In genomic region chr7:101383756-101384155, GRCm38 (mm10) we compare ENCODE assay signal across 17 mouse cellular contexts. TPM values are rescaled to one million over a fixed set of nuclear protein-coding genes. Genes with fewer than 3 reads are reported as not detected.
DNase-seq lines count a peak whose midpoint lies in the region; ATAC-seq lines count a peak whose summit lies in the region.
"Had no signal": no experiment of that assay in that cellular context is flagged by ENCODE, and none has a peak within 500 bp of the region (broad histone marks: within the 10 kb centered on the region; RNA-seq: fewer than 3 reads in every experiment).

No protein-coding gene starts in this region.

- intact Hi-C loops in heart, postnatal 10 days (cut with DNase I) = no loop called here

- peak; percentile 39 to 75 for DNase-seq in heart, adult 18-20 months
- no peak for DNase-seq in heart, postnatal 10 days
- peak; percentile 77 for DNase-seq in layer of hippocampus, adult 9-11 months
- DNase-seq in layer of hippocampus, adult 18-20 months (ENCODE audit: low spot score in 2 of 2) = no peak
- DNase-seq in 416B (ENCODE audit: low read depth) = peak; percentile 85
- DNase-seq in cerebellum, adult 11-12 months = no peak
- no peak for DNase-seq in spleen, postnatal 36 days (ENCODE audit: low spot score in 2 of 2)
- DNase-seq: B cell, adult 2 months; cerebellum, adult 9-10 months; embryo, embryonic 11 days; midbrain, embryonic 14.5 days; right cerebral cortex, postnatal 25 days; thymus, adult 18-20 months had no signal

- ATAC-seq in granulocyte monocyte progenitor cell, adult 5-6 weeks (replicated peaks; ENCODE audit: poor library complexity, severe bottlenecking) = peak; percentile 48
- ATAC-seq: hindbrain, postnatal 0 days had no signal

RNA-seq across cellular contexts. Expression of gene Gm45837, which starts 26.9 kb away (rescaled TPM):
- 1 to 10 TPM; 2.6 to 3.0 TPM for total RNA-seq in heart, adult 18-20 months (2021)
- not detected for total RNA-seq in heart, postnatal 10 days (2021)
- total RNA-seq in layer of hippocampus, adult 18-20 months (2021) = 1 to 10 TPM in 1 of 2 experiments, not detected in 1; 2.0 TPM
- not detected in 2 replicates for total RNA-seq in granulocyte monocyte progenitor cell, adult 5-6 weeks (2014; fragmentation: Nextera tagmentation)
- 2.6 TPM in 1 of 2 replicates, not detected in the other for total RNA-seq in granulocyte monocyte progenitor cell, adult 5-6 weeks (2017)
- total RNA-seq: heart, postnatal 25 days; hindbrain, postnatal 0 days; layer of hippocampus, postnatal 25 days had no signal

RNA-seq across cellular contexts. Expression of gene Arap1, which starts 35.9 kb away (rescaled TPM):
- 10 to 100 TPM; 31.3 to 35.1 TPM for total RNA-seq in heart, adult 18-20 months (2021)
- total RNA-seq in heart, postnatal 10 days (2021) = 10 to 100 TPM; 49.4 to 50.7 TPM
- total RNA-seq in layer of hippocampus, adult 18-20 months (2021) = 10 to 100 TPM; 15.4 to 18.0 TPM
- total RNA-seq in granulocyte monocyte progenitor cell, adult 5-6 weeks (2014; fragmentation: Nextera tagmentation) = 59.2 and 81.5 TPM in 2 replicates
- 27.4 and 64.6 TPM in 2 replicates for total RNA-seq in granulocyte monocyte progenitor cell, adult 5-6 weeks (2017)

RNA-seq across cellular contexts. Expression of gene Pde2a, which starts 37.7 kb away (rescaled TPM):
- 10 to 100 TPM; 43.4 to 49.6 TPM for total RNA-seq in heart, adult 18-20 months (2021)
- 10 to 100 TPM; 65.2 to 70.1 TPM for total RNA-seq in heart, postnatal 10 days (2021)
- 100 to 1,000 TPM; 327 to 333 TPM for total RNA-seq in layer of hippocampus, adult 18-20 months (2021)
- total RNA-seq in granulocyte monocyte progenitor cell, adult 5-6 weeks (2014; fragmentation: Nextera tagmentation) = 15.8 and 21.1 TPM in 2 replicates
- total RNA-seq in granulocyte monocyte progenitor cell, adult 5-6 weeks (2017) = 23.1 and 28.5 TPM in 2 replicates

Comparison
In these comparisons a context has a peak if more than half of its experiments do, and no peak if none do; other contexts are left out.
1. DNase-seq: peak in heart, adult 18-20 months (2 of 2), layer of hippocampus, adult 9-11 months (single experiment) and 416B (single experiment); none in heart, postnatal 10 days (0 of 2), layer of hippocampus, adult 18-20 months (0 of 2), cerebellum, adult 11-12 months (single experiment) and spleen, postnatal 36 days (0 of 2).
2. RNA of gene Pde2a, which starts 37.7 kb away (total RNA-seq): 327 to 333 TPM in layer of hippocampus, adult 18-20 months; 65.2 to 70.1 TPM in heart, postnatal 10 days, 43.4 to 49.6 TPM in heart, adult 18-20 months and 15.8 to 28.5 TPM in granulocyte monocyte progenitor cell, adult 5-6 weeks; every median in the first group is over 4 times any median in the second.